Mouse (Mus musculus) cerebellum, adult 2 months (tissue): ENCODE measurements around the gene Rexo4.

ENCODE experiments used
- CTCF ChIP-seq: fragments of 200-500 bp; IDR thresholded peaks from 2 replicates; pipeline ENCODE4 v1.5.1; 2011; ENCODE audit warnings: low read depth, mild to moderate bottlenecking, control low read depth, low read length, moderate library complexity, borderline replicate concordance; ENCODE audit not compliant: insufficient read depth
- POLR2A ChIP-seq: fragments of 200-500 bp; IDR thresholded peaks from 2 replicates; pipeline ENCODE4 v1.6.1; 2011; ENCODE audit warnings: low read length, control low read depth, borderline replicate concordance; ENCODE audit not compliant: insufficient read depth

GRCm38 (mm10) chr2:26956811-26957487 lies 7.2 kb downstream of the Rexo4 start:
- TF ChIP-seq POLR2A (no peak), CTCF (no peak)
